Mouse (Mus musculus) thymus, adult 2 months (tissue): ENCODE results near the gene Man2a2.

Experiments used
- CTCF ChIP-seq: fragments of 200-500 bp; IDR thresholded peaks from 2 replicates; pipeline ENCODE4 v1.5.1; 2012; ENCODE audit warnings: mild to moderate bottlenecking, control low read depth, low read length, moderate library complexity, borderline replicate concordance; ENCODE audit not compliant: control insufficient read depth, poor library complexity, insufficient read depth; ENCODE audit errors: extremely low read depth
- POLR2A ChIP-seq: fragments of 200-500 bp; IDR thresholded peaks from 2 replicates; pipeline ENCODE4 v1.6.1; 2012; ENCODE audit warnings: mild to moderate bottlenecking, low read length, control low read depth, moderate library complexity; ENCODE audit not compliant: control insufficient read depth, poor library complexity, insufficient read depth; ENCODE audit errors: extremely low read depth

- TF ChIP-seq POLR2A: no peak
- TF ChIP-seq CTCF: no peak
These were observed 1.2 kb downstream of the Man2a2 start for GRCm38 (mm10) chr7:80369967-80370431.
